Mouse (Mus musculus): ENCODE measurements around the gene Scamp2. TPM values are rescaled to one million over a fixed set of nuclear protein-coding genes. Genes with fewer than 3 reads are reported as not detected.

Gene Scamp2
- polyA plus RNA-seq (2012; rRNA removed) (13.9 and 15.6 TPM in 2 replicates), polyA plus RNA-seq (2014; fragmentation: Nextera tagmentation; extraction: Ambion mirVana) (20.7 and 21.1 TPM in 2 replicates)

DNA sequence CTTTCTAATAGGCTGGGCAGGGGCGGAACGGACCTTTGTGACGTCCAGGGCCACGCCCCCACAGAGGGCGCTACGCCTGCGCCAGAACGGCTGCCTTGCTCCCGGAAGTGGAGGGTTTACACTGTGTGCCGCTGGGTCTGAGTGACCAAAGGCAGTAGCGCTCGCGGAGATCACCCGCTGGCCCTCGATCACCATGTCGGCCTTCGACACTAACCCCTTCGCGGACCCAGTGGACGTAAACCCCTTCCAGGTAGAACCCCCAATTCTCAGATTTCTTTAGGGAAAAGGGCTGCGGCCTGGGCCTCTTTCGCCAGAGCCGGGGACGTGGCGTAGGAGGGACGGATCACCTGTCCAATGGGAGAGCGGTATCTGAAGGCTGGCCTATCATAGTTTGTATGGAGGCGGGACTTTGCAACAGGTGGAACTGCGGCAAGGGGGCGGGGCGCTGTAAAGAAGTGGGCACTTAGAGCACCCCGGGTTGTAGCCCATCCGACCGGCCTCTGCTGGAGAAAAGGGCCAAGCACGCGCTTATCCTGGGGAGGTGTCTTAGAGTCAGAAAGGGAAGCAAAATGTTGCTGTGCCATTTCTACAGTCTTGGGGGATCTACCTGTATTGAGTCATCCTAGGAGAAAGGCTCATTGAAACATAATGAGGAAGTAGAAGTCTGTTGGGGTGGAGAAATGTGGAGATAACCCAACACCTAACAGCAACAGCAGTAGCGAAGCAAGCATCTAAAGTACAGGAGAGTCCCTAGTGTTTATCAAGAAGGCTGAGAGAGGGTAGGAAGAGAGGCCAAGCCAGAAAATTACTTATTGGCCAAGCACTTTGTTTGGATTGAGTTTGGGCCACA is at the start of gene Scamp2:
Scamp2 (plus strand) TSS at position 83 of the 850 bp plus-strand sequence.
- Histone ChIP-seq H3K9ac (replicated peaks) (peak within 1 kb of the TSS; percentile 70), H3K36me3 (replicated peaks; ENCODE audit: control insufficient read depth, insufficient read depth, low read depth) (no peaks in the 10 kb centered on the region), H3K9me3 (ENCODE audit: control insufficient read depth, low read length) (no peaks in the 10 kb centered on the region), H3K27me3 (ENCODE audit: control insufficient read depth, insufficient read depth, low read length) (no peaks in the 10 kb centered on the region), H3K27ac (peak within 1 kb of the TSS; percentile 47), H3K4me1 (replicated peaks; ENCODE audit: control insufficient read depth in 2 of 2, insufficient read depth in 2 of 2, low read length in 1 of 2) (peaks cover 16 to 18% of the 10 kb centered on the region in 2 experiments), H3K4me3 (ENCODE audit: insufficient read depth in 1 of 2, low read depth in 2 of 2, low read length in 2 of 2) (peak within 1 kb of the TSS; percentile 74 to 76), H3K4me2 (ENCODE audit: low read depth) (peak within 1 kb of the TSS; percentile 88)
- TF ChIP-seq EP300 (IDR thresholded peaks at IDR 0.05; ENCODE audit: low read depth) (no peak), CTCF (IDR thresholded peaks at IDR 0.05; ENCODE audit: low read depth) (peak; percentile 50)
- DNase-seq (ENCODE audit: low read depth in 3 of 3, low spot score in 3 of 3) (peak; percentile 84 to 88 (median 86)), ATAC-seq (ENCODE audit: insufficient read depth) (peak; percentile 99)
- under 1% methylated on average over 37 of the region's 37 CpGs for WGBS (ENCODE audit: insufficient replicate concordance)

DNA sequence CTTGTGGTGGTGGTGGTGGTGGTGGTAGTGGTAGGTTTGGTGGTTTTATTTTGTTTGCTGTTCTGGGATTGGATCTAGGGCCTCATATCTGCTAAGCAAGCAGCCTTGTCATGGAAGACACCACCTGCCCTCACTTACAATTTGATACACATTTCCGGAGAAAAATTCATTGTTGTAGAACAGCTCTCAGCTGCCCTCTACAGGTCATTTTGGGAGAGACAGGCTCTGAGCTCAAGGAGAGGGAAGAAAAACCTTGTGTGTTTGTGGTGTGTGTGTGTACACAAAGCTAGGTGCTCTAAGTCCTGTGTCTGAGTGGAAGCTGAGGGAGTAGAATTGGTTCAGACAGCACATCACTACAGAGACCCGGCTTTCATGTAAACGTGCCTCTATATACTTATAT is 43.6 kb upstream of the Scamp2 start:
- WGBS (ENCODE audit: insufficient replicate concordance): 3% methylated on average over 3 of the region's 3 CpGs
- H3K4me3 ChIP-seq (ENCODE audit: insufficient read depth in 1 of 2, low read depth in 2 of 2, low read length in 2 of 2): no peak overlapping the region
- DNase-seq (ENCODE audit: low read depth in 3 of 3, low spot score in 3 of 3) (peak in 2 of 3 experiments; percentile 42), ATAC-seq (ENCODE audit: insufficient read depth) (no peak)
- no peak overlapping the region for H3K9ac ChIP-seq (replicated peaks)
- H3K27me3 ChIP-seq (ENCODE audit: control insufficient read depth, insufficient read depth, low read length): no peaks in the 10 kb centered on the region; the same call in 1 of the 2 replicates
- H3K27ac ChIP-seq: no peak overlapping the region
- peak; percentile 86 for TF ChIP-seq CTCF (IDR thresholded peaks at IDR 0.05; ENCODE audit: low read depth)
- no peak for TF ChIP-seq EP300 (IDR thresholded peaks at IDR 0.05; ENCODE audit: low read depth)
- no peaks in the 10 kb centered on the region for H3K9me3 ChIP-seq (ENCODE audit: control insufficient read depth, low read length)
- no peak overlapping the region for H3K4me2 ChIP-seq (ENCODE audit: low read depth)
- peaks cover 0 to 5% of the 10 kb centered on the region in 2 experiments; a peak in 3 of 4 replicates for H3K4me1 ChIP-seq (replicated peaks; ENCODE audit: control insufficient read depth in 2 of 2, insufficient read depth in 2 of 2, low read length in 1 of 2)
- no peaks in the 10 kb centered on the region for H3K36me3 ChIP-seq (replicated peaks; ENCODE audit: control insufficient read depth, insufficient read depth, low read depth)

DNA sequence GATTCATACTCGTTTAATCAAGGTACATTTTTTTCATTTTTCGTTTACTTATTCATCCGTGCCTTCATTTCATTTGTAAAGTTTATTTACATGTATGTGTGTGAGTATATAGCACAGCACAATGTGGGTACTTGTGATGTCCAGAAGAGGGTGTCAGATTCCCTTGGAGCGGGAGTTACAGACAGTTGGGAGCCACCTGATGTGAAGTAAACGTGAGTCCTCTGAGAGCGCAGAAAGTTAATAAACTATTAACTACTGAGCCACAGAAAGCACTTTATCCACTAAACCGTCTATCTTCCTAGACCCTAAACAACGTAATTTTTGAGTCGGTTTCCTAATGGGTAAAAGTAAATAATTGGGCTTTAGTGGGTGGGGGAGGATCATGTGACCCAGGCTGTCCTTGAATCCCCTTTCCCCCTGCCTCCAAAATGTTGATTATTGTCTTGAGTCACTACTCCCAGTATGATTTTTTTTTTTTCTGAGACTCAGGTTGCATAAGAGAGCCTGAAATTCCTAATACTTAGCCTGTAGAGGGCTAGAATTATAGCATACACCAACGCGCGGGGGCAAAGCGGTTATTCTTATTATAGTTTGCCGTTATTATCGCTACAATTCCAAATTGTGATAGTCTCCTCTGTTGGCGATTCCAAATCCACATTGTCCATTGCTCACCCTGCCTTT is 40.2 kb upstream of the Scamp2 start:
- Histone ChIP-seq H3K9me3 (ENCODE audit: control insufficient read depth, low read length) (no peaks in the 10 kb centered on the region), H3K9ac (replicated peaks) (peak overlapping the region; percentile 74), H3K4me3 (ENCODE audit: insufficient read depth in 1 of 2, low read depth in 2 of 2, low read length in 2 of 2) (peak overlapping the region; percentile 77 to 79), H3K36me3 (replicated peaks; ENCODE audit: control insufficient read depth, insufficient read depth, low read depth) (no peaks in the 10 kb centered on the region), H3K4me1 (replicated peaks; ENCODE audit: control insufficient read depth in 2 of 2, insufficient read depth in 2 of 2, low read length in 1 of 2) (peaks cover 8 to 22% of the 10 kb centered on the region in 2 experiments), H3K27ac (peak overlapping the region; percentile 55), H3K4me2 (ENCODE audit: low read depth) (peak overlapping the region; percentile 92), H3K27me3 (ENCODE audit: control insufficient read depth, insufficient read depth, low read length) (no peaks in the 10 kb centered on the region)
- no peak for TF ChIP-seq EP300 (IDR thresholded peaks at IDR 0.05; ENCODE audit: low read depth)
- no peak for TF ChIP-seq CTCF (IDR thresholded peaks at IDR 0.05; ENCODE audit: low read depth)
- ATAC-seq (ENCODE audit: insufficient read depth) (peak; percentile 9), DNase-seq (ENCODE audit: low read depth in 3 of 3, low spot score in 3 of 3) (no peak)
- WGBS (ENCODE audit: insufficient replicate concordance): 28% methylated on average over 16 of the region's 16 CpGs

DNA sequence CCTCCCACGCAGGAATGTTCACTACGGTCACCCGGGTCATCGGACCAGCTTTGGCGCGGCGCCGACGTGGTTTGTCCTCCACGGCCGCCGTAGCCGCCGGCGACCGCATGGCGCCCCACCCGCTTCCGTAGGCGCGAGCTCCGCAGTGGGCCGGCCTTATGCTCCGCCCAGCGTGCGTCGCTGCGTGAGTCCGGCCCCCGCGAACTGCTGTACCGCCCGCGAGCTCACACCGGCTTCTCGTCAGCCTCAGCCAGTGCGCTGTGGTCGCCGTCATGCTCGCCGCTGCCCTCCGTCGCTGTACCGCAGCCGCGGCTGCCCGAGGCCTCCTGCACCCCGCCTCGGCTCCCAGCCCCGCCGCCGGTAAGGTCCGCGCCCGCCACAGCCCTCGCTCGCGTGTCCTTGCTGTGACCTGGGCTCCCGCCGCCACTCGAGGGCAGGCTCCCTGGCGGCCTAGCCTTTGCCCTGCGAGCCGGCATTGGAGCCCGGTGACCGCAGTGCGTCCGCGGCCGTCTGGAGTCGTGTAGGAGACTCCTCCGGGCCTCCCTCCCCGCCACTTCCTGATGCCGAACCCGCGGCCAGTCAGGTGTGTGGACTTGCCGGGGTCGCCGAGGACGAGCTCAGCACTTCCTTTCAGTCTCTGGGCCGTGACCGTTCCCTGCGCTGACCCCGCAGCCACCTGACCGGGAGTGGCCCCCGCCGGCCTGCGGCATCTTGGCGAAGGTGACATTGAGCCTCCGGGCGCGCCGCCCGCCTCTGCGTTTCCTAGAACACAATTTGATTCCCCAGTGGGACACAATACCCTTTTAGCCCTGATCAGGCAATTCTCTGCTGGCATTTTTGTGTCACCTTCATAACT is 39.5 kb upstream of the Scamp2 start, which contains the start of gene Cox5a:
Cox5a (plus strand) TSS at position 219 of the 856 bp plus-strand sequence.
- H3K27ac ChIP-seq: peak within 1 kb of the TSS; percentile 72
- DNase-seq (ENCODE audit: low read depth in 3 of 3, low spot score in 3 of 3) (peak; percentile 85 to 91 (median 87)), ATAC-seq (ENCODE audit: insufficient read depth) (peak; percentile 98)
- 0 out of 2 replicates have a peak, but pooled peaks have one; percentile 2 for TF ChIP-seq CTCF (IDR thresholded peaks at IDR 0.05; ENCODE audit: low read depth)
- 0 out of 2 replicates have a peak, but pooled peaks have one; percentile 53 for TF ChIP-seq EP300 (IDR thresholded peaks at IDR 0.05; ENCODE audit: low read depth)
- H3K9ac ChIP-seq (replicated peaks): peak within 1 kb of the TSS; percentile 86
- WGBS (ENCODE audit: insufficient replicate concordance): under 1% methylated on average over 95 of the region's 95 CpGs
- H3K4me3 ChIP-seq (ENCODE audit: insufficient read depth in 1 of 2, low read depth in 2 of 2, low read length in 2 of 2): peak within 1 kb of the TSS; percentile 77 to 79
- no peaks in the 10 kb centered on the region for H3K36me3 ChIP-seq (replicated peaks; ENCODE audit: control insufficient read depth, insufficient read depth, low read depth)
- peaks cover 9 to 22% of the 10 kb centered on the region in 2 experiments for H3K4me1 ChIP-seq (replicated peaks; ENCODE audit: control insufficient read depth in 2 of 2, insufficient read depth in 2 of 2, low read length in 1 of 2)
- H3K9me3 ChIP-seq (ENCODE audit: control insufficient read depth, low read length): no peaks in the 10 kb centered on the region
- H3K4me2 ChIP-seq (ENCODE audit: low read depth): peak within 1 kb of the TSS; percentile 92
- no peaks in the 10 kb centered on the region for H3K27me3 ChIP-seq (ENCODE audit: control insufficient read depth, insufficient read depth, low read length)

All from liver, embryonic 14.5 days (tissue).